Mouse (Mus musculus) liver, postnatal 0 days (tissue): ENCODE results near the gene Tnks2. TPM values are rescaled to one million over a fixed set of nuclear protein-coding genes. Genes with fewer than 3 reads are reported as not detected.
"Not testable (repeated sequence)": the region's sequence is repeated elsewhere in the genome, so short reads cannot be mapped to it uniquely, and the experiment has no call there.

Source experiments
- ATAC-seq: fragments of 200-750 bp; cut with Nextera tagmentation; 2 replicates; pipeline ENCODE4 v1.8.0; 2017; ENCODE audit warnings: mild to moderate bottlenecking, moderate library complexity
- DNase-seq: peaks from one replicate; pipeline ENCODE4 v3.0.0-alpha.2; 2016
- H3K27ac ChIP-seq: fragments of 300-500 bp; sonication (generic); 2 replicates; pipeline ENCODE4 v1.5.1; 2014; ENCODE audit warnings: antibody characterized with exemption, moderate library complexity, mild to moderate bottlenecking, low read depth
- H3K27me3 ChIP-seq: fragments of 300-500 bp; sonication (generic); 2 replicates; pipeline ENCODE4 v1.6.1; 2014; ENCODE audit warnings: low read length, control low read depth, mixed read lengths; ENCODE audit not compliant: insufficient read depth
- H3K36me3 ChIP-seq: fragments of 300-500 bp; sonication (generic); replicated peaks from 2 replicates; pipeline ENCODE4 v1.6.1; 2014; ENCODE audit warnings: mild to moderate bottlenecking, control low read depth, low read length, moderate library complexity, mixed read lengths; ENCODE audit not compliant: insufficient read depth
- H3K4me1 ChIP-seq: fragments of 300-500 bp; sonication (generic); 2 replicates; pipeline ENCODE4 v1.6.1; 2014; ENCODE audit warnings: antibody characterized with exemption, mild to moderate bottlenecking, control low read depth; ENCODE audit not compliant: insufficient read depth
- H3K4me2 ChIP-seq: fragments of 300-500 bp; sonication (generic); 2 replicates; pipeline ENCODE4 v1.6.1; 2014; ENCODE audit warnings: low read depth, mild to moderate bottlenecking, low read length, moderate library complexity, mixed read lengths
- H3K4me3 ChIP-seq: fragments of 300-500 bp; sonication (generic); 2 replicates; pipeline ENCODE4 v1.5.1; 2014; ENCODE audit warnings: low read depth, low read length
- H3K9ac ChIP-seq: fragments of 300-500 bp; sonication (generic); replicated peaks from 2 replicates; pipeline ENCODE4 v1.6.1; 2014; ENCODE audit warnings: mild to moderate bottlenecking, moderate library complexity
- H3K9me3 ChIP-seq: fragments of 300-500 bp; sonication (generic); 2 replicates; pipeline ENCODE4 v1.6.1; 2016; ENCODE audit warnings: mild to moderate bottlenecking, control low read depth, low read length, mixed read lengths
- CTCF ChIP-seq: sonication (generic); IDR thresholded peaks from 2 replicates; pipeline ENCODE4 v1.5.1; 2016; ENCODE audit warnings: antibody characterized with exemption, low read depth
- EP300 ChIP-seq: IDR thresholded peaks from 2 replicates; pipeline ENCODE4 v1.6.1; 2016; ENCODE audit warnings: antibody characterized with exemption, low read depth, mild to moderate bottlenecking
- WGBS: fragments of 180-500 bp; shearing (Covaris S2); extraction: QIAGEN DNeasy Blood & Tissue Kit; methylation state at CpG from one replicate; pipeline ENCODE4 v1.1.7; 2014; ENCODE audit not compliant: insufficient replicate concordance; 5-methylcytosine and 5-hydroxymethylcytosine counted together
- polyA plus RNA-seq: library from polyadenylated mRNA; unstranded; fragments of >200 nt; fragmentation: Nextera tagmentation; extraction: Ambion mirVana; gene quantifications from 2 replicates; pipeline ENCODE4 v1.2.1, GENCODE M21; 2015

Gene Tnks2
- polyA plus RNA-seq, 1 experiment from 2014 or later: 9.3 TPM

DNA sequence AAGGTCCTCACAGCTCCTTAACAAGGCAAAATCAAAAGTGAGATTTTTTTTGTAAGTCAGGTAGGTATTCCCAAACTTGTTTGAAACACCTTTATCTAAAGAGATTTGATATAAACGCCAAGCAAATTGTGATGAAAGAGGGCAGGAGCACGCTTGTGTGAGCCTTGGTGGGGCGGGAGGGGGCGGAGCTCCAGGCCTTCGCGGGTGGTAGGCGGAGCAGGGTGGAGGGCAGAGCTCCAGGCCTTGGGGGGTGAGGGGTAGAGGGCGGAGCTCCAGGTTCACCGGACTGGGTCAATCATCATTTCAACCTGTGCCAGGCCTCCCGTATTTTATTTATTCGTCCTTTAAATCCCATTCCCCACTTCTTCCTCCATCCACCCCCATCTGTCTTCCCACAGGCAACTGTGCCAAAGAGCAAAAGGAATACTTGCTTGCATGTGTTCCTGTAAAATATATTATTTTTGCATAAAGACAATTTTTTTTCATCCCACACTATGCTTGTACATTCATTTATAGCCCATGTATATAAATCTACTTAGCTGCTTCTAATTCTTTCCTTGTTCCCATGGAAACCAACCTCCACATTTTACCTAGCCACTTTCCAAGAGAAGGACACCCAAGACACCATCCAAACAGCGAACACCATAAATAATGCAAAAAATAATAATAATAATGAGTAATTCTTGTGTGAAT lies 24.4 kb upstream of the Tnks2 start:
- H3K27ac ChIP-seq: peak overlapping the region; percentile 53
- no peaks in the 10 kb centered on the region for H3K4me1 ChIP-seq
- no peaks in the 10 kb centered on the region for H3K9me3 ChIP-seq
- H3K4me3 ChIP-seq: no peak overlapping the region
- H3K27me3 ChIP-seq: no peaks in the 10 kb centered on the region
- DNase-seq: peak; percentile 73
- TF ChIP-seq CTCF (no peak), EP300 (no peak)
- H3K9ac ChIP-seq: no peak overlapping the region
- peak; percentile 68 for ATAC-seq
- H3K36me3 ChIP-seq: no peaks in the 10 kb centered on the region
- H3K4me2 ChIP-seq: 0 out of 2 replicates have a peak overlapping the region, but pooled peaks have one; percentile 45
- 32% methylated on average over 12 of the region's 12 CpGs for WGBS

DNA sequence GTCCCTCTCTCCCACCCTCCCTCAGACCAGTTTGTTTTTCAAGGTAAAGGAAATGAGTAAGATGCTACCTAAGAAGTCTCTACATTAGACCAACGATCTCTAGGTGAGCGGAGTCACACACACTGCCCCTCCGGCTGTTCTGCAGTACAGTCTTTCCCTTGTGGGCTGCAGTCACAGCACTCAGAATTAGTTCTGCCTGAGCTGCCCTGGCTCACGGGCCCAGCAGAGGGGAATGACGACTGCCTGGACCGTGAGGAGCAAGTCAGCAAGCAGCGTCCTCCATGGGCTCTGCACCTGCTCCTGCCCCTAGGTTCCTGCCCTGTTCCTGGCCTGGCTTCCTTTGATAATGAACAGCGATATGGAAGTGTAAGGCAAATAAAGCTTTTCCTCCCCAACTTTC lies 22.0 kb upstream of the Tnks2 start:
- Histone ChIP-seq H3K27me3 (no peaks in the 10 kb centered on the region), H3K9ac (no peak overlapping the region), H3K4me2 (no peak overlapping the region), H3K27ac (no peak overlapping the region), H3K36me3 (no peaks in the 10 kb centered on the region), H3K4me1 (peaks cover 6% of the 10 kb centered on the region), H3K4me3 (no peak overlapping the region), H3K9me3 (no peaks in the 10 kb centered on the region)
- no peak for TF ChIP-seq EP300
- no peak for TF ChIP-seq CTCF
- ATAC-seq (no peak), DNase-seq (no peak)
- WGBS: 46% methylated on average over 8 of the region's 8 CpGs

DNA sequence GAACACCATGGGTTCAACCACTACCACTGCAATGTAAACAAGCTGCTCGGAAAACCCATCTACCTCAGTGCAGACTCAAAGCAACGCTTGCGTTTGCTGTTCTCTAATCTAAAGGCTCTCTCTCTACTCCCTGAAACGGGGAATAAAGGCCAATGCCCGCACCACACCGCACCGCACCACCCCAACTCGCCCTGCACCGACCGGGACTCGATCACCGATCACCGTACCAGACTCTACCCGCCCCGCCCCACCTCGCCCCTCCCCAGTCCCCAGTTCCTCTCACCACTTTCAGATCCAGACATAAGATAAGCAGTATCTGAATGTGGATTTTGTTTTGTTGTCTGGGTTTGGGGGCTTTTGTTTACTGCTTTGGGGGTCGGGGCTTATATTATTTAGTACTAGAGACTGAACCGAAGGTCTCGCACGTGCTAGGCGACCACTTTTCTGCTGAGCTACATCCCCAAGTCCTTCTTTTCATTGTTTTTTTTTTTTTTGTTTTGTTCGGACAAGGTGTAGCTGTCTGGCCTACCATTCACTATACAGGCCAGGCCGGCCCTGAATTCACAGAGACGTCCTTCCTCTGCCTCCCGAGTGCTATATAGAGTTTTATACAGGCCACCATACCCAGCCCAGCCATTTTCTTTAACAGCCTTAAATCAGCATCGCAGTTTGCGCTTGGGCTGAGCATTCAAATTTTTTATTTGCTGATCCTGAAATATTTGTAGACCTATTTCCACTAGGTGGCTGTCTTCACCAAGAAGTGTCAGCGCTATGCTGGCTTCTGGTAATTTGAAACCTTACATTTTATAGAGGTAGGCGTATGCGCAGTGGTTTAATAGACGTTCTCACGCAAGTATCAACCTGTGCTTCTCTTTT lies 18.4 kb upstream of the Tnks2 start:
- Histone ChIP-seq H3K9ac (0 out of 2 replicates have a peak overlapping the region, but pooled peaks have one; percentile 16), H3K27me3 (no peaks in the 10 kb centered on the region), H3K27ac (no peak overlapping the region), H3K36me3 (no peaks in the 10 kb centered on the region), H3K4me2 (peak overlapping the region; percentile 67), H3K4me3 (peak overlapping the region; percentile 22; the same call in 1 of the 2 replicates), H3K4me1 (peaks cover 14% of the 10 kb centered on the region), H3K9me3 (no peaks in the 10 kb centered on the region)
- TF ChIP-seq EP300 (no peak), CTCF (peak; percentile 78)
- WGBS: 11% methylated on average over 32 of the region's 32 CpGs
- DNase-seq (peak; percentile 28), ATAC-seq (peak; percentile 67)

DNA sequence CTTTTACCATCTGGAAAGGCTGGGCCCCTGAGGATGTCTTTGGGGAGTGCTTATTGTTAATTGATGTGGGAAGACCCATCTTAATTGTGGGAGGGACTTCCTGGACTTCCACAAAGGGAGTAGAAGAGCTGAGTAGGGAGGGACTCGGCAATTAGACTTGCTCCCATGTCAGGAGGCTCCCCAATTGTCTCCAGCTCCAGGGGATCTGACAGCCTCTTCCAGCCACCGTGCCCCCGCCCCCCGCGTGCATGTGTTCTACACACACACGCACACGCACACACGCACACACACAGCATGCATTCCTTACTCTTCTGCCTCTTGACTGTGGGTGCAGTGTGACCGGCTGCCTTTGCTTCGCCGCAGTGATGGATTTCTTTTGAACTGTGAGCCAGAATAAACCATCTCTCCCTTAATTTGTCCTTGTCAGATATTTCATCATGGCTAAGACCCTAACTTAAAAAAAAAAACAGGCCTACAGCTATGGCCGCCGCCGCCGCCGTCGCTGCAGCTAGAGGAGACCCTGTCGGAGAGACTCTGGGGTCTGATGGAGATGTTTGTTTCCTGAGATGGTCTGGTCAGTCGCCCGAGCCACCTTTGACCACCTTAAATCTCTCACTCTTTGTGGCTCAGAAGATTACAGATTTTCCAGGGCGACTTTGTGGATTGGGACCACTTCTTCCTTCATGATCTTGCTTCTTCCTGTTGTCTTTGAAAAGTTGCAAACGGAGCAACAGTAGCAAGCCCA lies 15.7 kb upstream of the Tnks2 start:
- no peaks in the 10 kb centered on the region for H3K9me3 ChIP-seq
- TF ChIP-seq CTCF (no peak), EP300 (no peak)
- peak overlapping the region; percentile 45 for H3K4me3 ChIP-seq
- H3K4me2 ChIP-seq: peak overlapping the region; percentile 74
- H3K27me3 ChIP-seq: no peaks in the 10 kb centered on the region
- peaks cover 14% of the 10 kb centered on the region for H3K4me1 ChIP-seq
- H3K36me3 ChIP-seq: no peaks in the 10 kb centered on the region
- peak overlapping the region; percentile 53 for H3K9ac ChIP-seq
- WGBS: 16% methylated on average over 22 of the region's 22 CpGs
- H3K27ac ChIP-seq: peak overlapping the region; percentile 48; the same call in 1 of the 2 replicates
- ATAC-seq (no peak), DNase-seq (no peak)

DNA sequence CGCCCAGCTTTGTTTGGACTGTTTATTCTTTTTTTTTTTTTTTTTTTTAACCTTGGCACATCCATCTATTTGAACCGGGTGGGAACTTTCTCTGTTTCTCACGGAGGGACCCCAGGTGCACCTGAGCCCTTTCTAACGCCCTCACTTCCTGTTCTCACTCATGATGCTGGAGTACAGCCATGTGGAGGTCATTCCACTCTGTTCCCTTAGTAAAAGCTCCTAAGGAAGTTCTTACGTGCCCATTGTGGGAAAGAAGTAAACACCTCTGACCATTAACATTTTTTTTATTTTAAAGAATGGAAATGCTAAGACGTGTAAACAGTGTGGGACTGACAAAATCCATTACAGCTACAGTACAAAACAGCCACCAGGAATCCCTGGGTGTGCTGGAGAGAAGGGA lies 14.8 kb upstream of the Tnks2 start:
- no peaks in the 10 kb centered on the region for H3K36me3 ChIP-seq
- no peak overlapping the region for H3K27ac ChIP-seq
- H3K9ac ChIP-seq: no peak overlapping the region
- ATAC-seq (no peak), DNase-seq (no peak)
- peaks cover 14% of the 10 kb centered on the region for H3K4me1 ChIP-seq
- no peaks in the 10 kb centered on the region for H3K27me3 ChIP-seq
- 65% methylated on average over 6 of the region's 6 CpGs for WGBS
- H3K4me3 ChIP-seq: no peak overlapping the region
- no peaks in the 10 kb centered on the region for H3K9me3 ChIP-seq
- no peak overlapping the region for H3K4me2 ChIP-seq
- TF ChIP-seq CTCF (no peak), EP300 (no peak)

DNA sequence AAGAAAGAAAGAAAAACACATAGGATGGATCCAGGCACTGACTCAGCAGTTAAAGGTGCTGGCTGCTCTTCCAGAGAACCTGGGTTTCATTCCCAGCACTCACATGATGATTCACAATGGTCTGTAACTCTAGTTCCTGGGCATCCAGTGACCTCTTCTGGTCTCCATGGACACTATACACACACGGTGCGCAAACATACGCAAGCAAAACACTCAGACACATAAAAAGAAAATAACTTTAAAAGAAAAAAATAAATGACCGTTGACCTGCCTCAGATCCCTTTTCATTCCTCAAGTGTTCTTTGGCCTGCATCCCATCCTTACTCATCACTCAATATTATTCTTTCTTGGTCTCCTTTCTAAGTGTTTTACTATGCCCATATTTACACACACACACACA lies 13.6 kb upstream of the Tnks2 start:
- TF ChIP-seq CTCF (no peak), EP300 (no peak)
- Histone ChIP-seq H3K27ac (no peak overlapping the region), H3K36me3 (no peaks in the 10 kb centered on the region), H3K4me3 (no peak overlapping the region), H3K4me1 (peaks cover 10% of the 10 kb centered on the region), H3K27me3 (no peaks in the 10 kb centered on the region), H3K4me2 (no peak overlapping the region), H3K9ac (no peak overlapping the region), H3K9me3 (no peaks in the 10 kb centered on the region)
- 78% methylated on average over 4 of the region's 4 CpGs for WGBS
- ATAC-seq (no peak), DNase-seq (no peak)

DNA sequence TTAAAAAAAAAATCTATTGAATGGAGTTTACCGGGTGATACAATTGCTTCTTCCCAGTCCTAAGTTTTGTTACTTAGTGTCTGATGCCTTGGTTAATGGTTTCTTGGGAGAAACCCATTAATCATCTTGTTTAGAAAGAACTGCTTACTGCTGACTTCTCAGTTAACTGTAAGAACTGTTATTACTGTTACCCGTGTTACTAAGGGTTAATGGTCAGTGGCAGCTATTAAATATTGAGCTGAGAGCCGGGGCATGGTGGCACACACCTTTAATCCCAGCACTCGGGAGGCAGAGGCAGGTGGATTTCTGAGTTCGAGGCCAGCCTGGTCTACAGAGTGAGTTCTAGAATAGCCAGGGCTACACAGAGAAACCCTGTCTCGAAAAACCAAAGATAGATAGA lies 12.7 kb upstream of the Tnks2 start:
- H3K9ac ChIP-seq, ATAC-seq, H3K4me3 ChIP-seq, H3K27ac ChIP-seq, DNase-seq, H3K4me2 ChIP-seq, H3K36me3 ChIP-seq, H3K27me3 ChIP-seq, H3K9me3 ChIP-seq, H3K4me1 ChIP-seq: not testable (repeated sequence)
- 68% methylated on average over 6 of the region's 6 CpGs for WGBS
